Mouse (Mus musculus) embryonic facial prominence, embryonic 13.5 days (tissue): Measurements from ENCODE around the gene 1810030O07Rik. TPM values are rescaled to one million over a fixed set of nuclear protein-coding genes. Genes with fewer than 3 reads are reported as not detected.
"Not testable (repeated sequence)": the region's sequence is repeated elsewhere in the genome, so short reads cannot be mapped to it uniquely, and the experiment has no call there.

Experiments
- ATAC-seq: fragments of 200-750 bp; cut with Nextera tagmentation; 2 replicates; pipeline ENCODE4 v1.8.0; 2017; ENCODE audit warnings: low read depth; ENCODE audit not compliant: insufficient number of reproducible peaks, insufficient read depth, low FRiP score, low TSS enrichment
- H3K27ac ChIP-seq: fragments of 300-500 bp; sonication (generic); 2 replicates; pipeline ENCODE4 v1.5.1; 2015; ENCODE audit warnings: moderate library complexity, mild to moderate bottlenecking, inconsistent platforms
- H3K27me3 ChIP-seq: fragments of 300-500 bp; sonication (generic); 2 replicates; pipeline ENCODE4 v1.6.1; 2015; ENCODE audit warnings: mild to moderate bottlenecking, inconsistent platforms
- H3K36me3 ChIP-seq: fragments of 300-500 bp; sonication (generic); 2 replicates; pipeline ENCODE4 v1.6.1; 2015; ENCODE audit warnings: mild to moderate bottlenecking, inconsistent platforms
- H3K4me1 ChIP-seq: fragments of 300-500 bp; sonication (generic); 2 replicates; pipeline ENCODE4 v1.6.1; 2015; ENCODE audit warnings: inconsistent platforms
- H3K4me2 ChIP-seq: fragments of 300-500 bp; sonication (generic); 2 replicates; pipeline ENCODE4 v1.6.1; 2015; ENCODE audit warnings: moderate library complexity, mild to moderate bottlenecking, inconsistent platforms
- H3K4me3 ChIP-seq: fragments of 300-500 bp; sonication (generic); 2 replicates; pipeline ENCODE4 v1.5.1; 2015; ENCODE audit warnings: mild to moderate bottlenecking, inconsistent platforms
- H3K9ac ChIP-seq: fragments of 300-500 bp; sonication (generic); 2 replicates; pipeline ENCODE4 v1.6.1; 2015; ENCODE audit warnings: mild to moderate bottlenecking, inconsistent platforms
- H3K9me3 ChIP-seq: fragments of 300-500 bp; sonication (generic); 2 replicates; pipeline ENCODE4 v1.6.1; 2016; ENCODE audit warnings: inconsistent platforms
- WGBS: fragments of 180-500 bp; shearing (Covaris S2); methylation state at CpG from one replicate; pipeline ENCODE4 v1.1.7; 2015; ENCODE audit warnings: mixed read lengths; 5-methylcytosine and 5-hydroxymethylcytosine counted together
- polyA plus RNA-seq: library from polyadenylated mRNA; unstranded; fragments of >200 nt; fragmentation: Nextera tagmentation; extraction: Ambion mirVana; gene quantifications from 2 replicates; pipeline ENCODE4 v1.2.1, GENCODE M21; 2015

The 1810030O07Rik gene
- polyA plus RNA-seq, 1 experiment from 2014 or later: 43.2 TPM

GRCm38 (mm10) chrX:12612360-12612759, 61.1 kb downstream of the 1810030O07Rik start:
- Histone ChIP-seq H3K27me3 (peaks cover 16% of the 10 kb centered on the region; the same call in 1 of the 2 replicates), H3K36me3 (peaks cover 10% of the 10 kb centered on the region)
- not testable (repeated sequence) for ATAC-seq, H3K27ac ChIP-seq, H3K4me2 ChIP-seq, H3K4me3 ChIP-seq, H3K4me1 ChIP-seq, H3K9ac ChIP-seq, H3K9me3 ChIP-seq
- WGBS: 90% methylated on average over 1 of the region's 1 CpGs

- Histone ChIP-seq H3K27ac (no peak overlapping the region), H3K9me3 (no peaks in the 10 kb centered on the region), H3K36me3 (peaks cover 13% of the 10 kb centered on the region), H3K4me1 (no peaks in the 10 kb centered on the region), H3K27me3 (peaks cover 16% of the 10 kb centered on the region; the same call in 1 of the 2 replicates), H3K4me3 (no peak overlapping the region), H3K9ac (no peak overlapping the region), H3K4me2 (no peak overlapping the region)
- 80% methylated on average over 2 of the region's 2 CpGs for WGBS
- ATAC-seq: no peak
These were observed 62.3 kb downstream of the 1810030O07Rik start for GRCm38 (mm10) chrX:12611211-12611610.

GRCm38 (mm10) chrX:12610541-12610940, 62.9 kb downstream of the 1810030O07Rik start:
- not testable (repeated sequence) for H3K27ac ChIP-seq, ATAC-seq, H3K4me1 ChIP-seq, H3K4me3 ChIP-seq, H3K9ac ChIP-seq, H3K9me3 ChIP-seq, H3K4me2 ChIP-seq
- Histone ChIP-seq H3K27me3 (peaks cover 16% of the 10 kb centered on the region; the same call in 1 of the 2 replicates), H3K36me3 (peaks cover 13% of the 10 kb centered on the region)

Other genes starting within 250 kb of the 1810030O07Rik start
- 63.0 and 69.7 TPM in 2 replicates for gene Atp6ap2, start 85.9 kb downstream of the 1810030O07Rik start, polyA plus RNA-seq
- gene Med14, start 88.4 kb upstream of the 1810030O07Rik start, polyA plus RNA-seq: 12.2 and 12.6 TPM in 2 replicates